Mouse (Mus musculus): ENCODE measurements around the gene L3mbtl3. TPM values are rescaled to one million over a fixed set of nuclear protein-coding genes. Genes with fewer than 3 reads are reported as not detected.

The L3mbtl3 gene
- total and polyA plus RNA-seq, 2 experiments = 1.7 to 4.1 TPM

DNA sequence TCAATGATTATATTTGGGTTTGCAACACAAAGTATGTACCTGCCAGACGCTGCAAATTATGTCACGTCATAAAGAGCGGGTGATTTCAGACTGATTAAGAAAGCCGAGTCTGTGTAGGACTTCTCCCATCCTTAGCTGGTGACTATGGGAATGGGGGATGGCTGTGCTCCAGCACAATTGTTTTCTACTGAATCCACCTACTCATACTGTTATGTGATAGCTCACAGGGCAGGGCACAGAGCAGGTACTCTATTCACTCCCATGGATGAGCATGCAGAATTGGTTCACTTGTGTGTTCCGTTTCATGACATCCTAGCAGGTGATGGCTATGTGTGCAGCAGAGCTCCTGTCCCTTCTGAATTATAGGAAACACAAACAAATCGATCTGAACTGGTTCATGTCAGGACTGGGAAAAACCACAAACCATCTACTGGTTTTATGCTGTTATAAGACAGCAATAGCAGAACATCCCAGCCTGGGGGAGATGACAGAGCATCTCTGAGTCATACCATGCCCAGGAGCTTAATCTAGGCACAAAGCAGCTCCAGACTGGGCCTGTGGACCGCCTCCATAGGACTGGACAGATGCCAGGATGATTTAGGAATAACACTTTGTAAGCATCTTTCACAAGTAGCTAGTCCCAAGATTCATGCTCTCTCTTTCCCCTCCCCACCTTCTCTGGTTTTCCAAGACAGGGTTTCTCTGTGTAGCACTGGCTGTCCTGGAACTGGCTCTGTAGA, 126.2 kb downstream of the L3mbtl3 start:
- Histone ChIP-seq H3K36me3 (ENCODE audit: control insufficient read depth, insufficient read depth, low read length) (no peaks in the 10 kb centered on the region), H3K27me3 (ENCODE audit: control insufficient read depth, insufficient read depth, low read length) (no peaks in the 10 kb centered on the region), H3K4me1 (ENCODE audit: control insufficient read depth, insufficient read depth, low read length) (no peaks in the 10 kb centered on the region), H3K27ac (replicated peaks; ENCODE audit: insufficient read depth, low read depth, low read length) (no peak overlapping the region), H3K4me3 (ENCODE audit: insufficient read depth, low read depth, low read length) (no peak overlapping the region), H3K79me2 (ENCODE audit: control insufficient read depth, insufficient read depth, low read length) (no peaks in the 10 kb centered on the region), H3K9ac (ENCODE audit: low read depth, low read length) (no peak overlapping the region)
- no peak for TF ChIP-seq POLR2A (IDR thresholded peaks at IDR 0.05; ENCODE audit: extremely low read depth, insufficient read depth, low read length)
- DNase-seq (ENCODE audit: extremely low read depth, low read depth, low spot score) = no peak
- 78% methylated on average over 7 of the region's 7 CpGs for WGBS

DNA sequence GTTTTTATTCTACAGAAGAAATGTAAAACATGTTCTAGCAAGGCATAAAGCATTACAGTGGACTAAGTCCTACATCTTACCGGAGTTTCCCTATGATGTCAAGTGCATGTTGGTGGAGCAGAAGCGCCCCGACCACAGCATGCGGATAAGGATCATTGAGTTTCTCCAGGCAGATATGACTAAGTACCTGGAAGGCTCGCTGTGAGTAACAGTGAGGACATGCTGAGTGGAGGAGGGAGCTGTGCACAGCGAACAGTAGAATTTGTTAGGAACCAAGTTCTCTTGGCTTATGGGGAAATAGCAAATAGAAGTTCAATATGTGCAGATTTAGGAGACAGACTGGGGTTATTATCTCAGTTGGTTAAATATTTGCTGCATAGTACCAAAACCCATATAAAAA, 131.3 kb downstream of the L3mbtl3 start:
- DNase-seq (ENCODE audit: extremely low read depth, low read depth, low spot score) = no peak
- Histone ChIP-seq H3K27ac (replicated peaks; ENCODE audit: insufficient read depth, low read depth, low read length) (no peak overlapping the region), H3K27me3 (ENCODE audit: control insufficient read depth, insufficient read depth, low read length) (no peaks in the 10 kb centered on the region), H3K36me3 (ENCODE audit: control insufficient read depth, insufficient read depth, low read length) (no peaks in the 10 kb centered on the region), H3K4me1 (ENCODE audit: control insufficient read depth, insufficient read depth, low read length) (no peaks in the 10 kb centered on the region), H3K9ac (ENCODE audit: low read depth, low read length) (no peak overlapping the region), H3K4me3 (ENCODE audit: insufficient read depth, low read depth, low read length) (no peak overlapping the region), H3K79me2 (ENCODE audit: control insufficient read depth, insufficient read depth, low read length) (no peaks in the 10 kb centered on the region)
- TF ChIP-seq CTCF (IDR thresholded peaks at IDR 0.05; ENCODE audit: low read depth, low read length) = no peak
- no peak for TF ChIP-seq POLR2A (IDR thresholded peaks at IDR 0.05; ENCODE audit: extremely low read depth, insufficient read depth, low read length)
- 94% methylated on average over 6 of the region's 6 CpGs for WGBS

DNA sequence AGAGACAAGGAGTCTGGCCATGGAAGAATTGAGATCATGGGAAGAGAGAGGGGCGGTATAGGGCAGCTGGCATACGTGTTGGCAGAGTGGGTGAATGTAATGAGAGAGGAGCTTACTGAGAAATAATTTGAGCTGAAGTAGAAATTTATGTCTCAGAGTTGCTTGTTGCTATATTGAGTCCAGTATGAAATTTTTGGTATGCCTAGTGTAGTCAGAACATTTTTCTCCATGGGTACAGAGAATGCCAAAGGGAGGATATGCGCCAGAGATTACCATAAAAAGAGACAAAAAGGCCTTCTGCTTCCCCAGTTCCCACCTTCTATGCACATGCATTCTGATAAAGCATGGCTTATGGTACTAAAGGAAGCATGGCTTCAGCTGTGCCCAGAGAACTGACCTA, 132.6 kb downstream of the L3mbtl3 start:
- no peak overlapping the region for H3K4me3 ChIP-seq (ENCODE audit: insufficient read depth, low read depth, low read length)
- no peak overlapping the region for H3K27ac ChIP-seq (replicated peaks; ENCODE audit: insufficient read depth, low read depth, low read length)
- H3K79me2 ChIP-seq (ENCODE audit: control insufficient read depth, insufficient read depth, low read length) = no peaks in the 10 kb centered on the region
- no peaks in the 10 kb centered on the region for H3K4me1 ChIP-seq (ENCODE audit: control insufficient read depth, insufficient read depth, low read length)
- H3K27me3 ChIP-seq (ENCODE audit: control insufficient read depth, insufficient read depth, low read length) = no peaks in the 10 kb centered on the region
- no peaks in the 10 kb centered on the region for H3K36me3 ChIP-seq (ENCODE audit: control insufficient read depth, insufficient read depth, low read length)
- no peak for TF ChIP-seq POLR2A (IDR thresholded peaks at IDR 0.05; ENCODE audit: extremely low read depth, insufficient read depth, low read length)
- TF ChIP-seq CTCF (IDR thresholded peaks at IDR 0.05; ENCODE audit: low read depth, low read length) = no peak
- H3K9ac ChIP-seq (ENCODE audit: low read depth, low read length) = no peak overlapping the region
- 87% methylated on average over 3 of the region's 3 CpGs for WGBS
- DNase-seq (ENCODE audit: extremely low read depth, low read depth, low spot score) = no peak

DNA sequence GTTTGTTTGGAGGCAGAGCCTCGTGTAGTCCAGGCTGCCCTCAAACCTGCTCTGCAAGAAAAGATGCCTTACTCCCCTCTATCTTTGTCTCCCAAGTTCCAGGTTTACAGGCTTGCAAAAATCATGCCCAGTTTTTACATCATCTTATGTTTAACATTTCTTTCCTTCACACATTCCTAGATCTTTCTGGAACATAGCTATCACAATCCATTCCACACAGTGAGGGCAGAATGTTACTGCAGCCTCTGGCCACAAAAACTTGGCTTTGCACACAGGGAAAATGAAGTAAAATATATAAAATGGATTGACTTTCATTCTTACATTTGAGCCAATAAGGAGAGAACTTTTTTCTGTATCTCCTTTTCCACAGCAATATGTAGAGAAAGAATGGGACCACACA, 136.7 kb downstream of the L3mbtl3 start:
- Histone ChIP-seq H3K27me3 (ENCODE audit: control insufficient read depth, insufficient read depth, low read length) (no peaks in the 10 kb centered on the region), H3K9ac (ENCODE audit: low read depth, low read length) (no peak overlapping the region), H3K4me1 (ENCODE audit: control insufficient read depth, insufficient read depth, low read length) (no peaks in the 10 kb centered on the region), H3K27ac (replicated peaks; ENCODE audit: insufficient read depth, low read depth, low read length) (no peak overlapping the region), H3K36me3 (ENCODE audit: control insufficient read depth, insufficient read depth, low read length) (no peaks in the 10 kb centered on the region), H3K79me2 (ENCODE audit: control insufficient read depth, insufficient read depth, low read length) (no peaks in the 10 kb centered on the region), H3K4me3 (ENCODE audit: insufficient read depth, low read depth, low read length) (no peak overlapping the region)
- no peak for DNase-seq (ENCODE audit: extremely low read depth, low read depth, low spot score)
- WGBS = 55% methylated on average over 1 of the region's 1 CpGs
- no peak for TF ChIP-seq POLR2A (IDR thresholded peaks at IDR 0.05; ENCODE audit: extremely low read depth, insufficient read depth, low read length)
- no peak for TF ChIP-seq CTCF (IDR thresholded peaks at IDR 0.05; ENCODE audit: low read depth, low read length)

DNA sequence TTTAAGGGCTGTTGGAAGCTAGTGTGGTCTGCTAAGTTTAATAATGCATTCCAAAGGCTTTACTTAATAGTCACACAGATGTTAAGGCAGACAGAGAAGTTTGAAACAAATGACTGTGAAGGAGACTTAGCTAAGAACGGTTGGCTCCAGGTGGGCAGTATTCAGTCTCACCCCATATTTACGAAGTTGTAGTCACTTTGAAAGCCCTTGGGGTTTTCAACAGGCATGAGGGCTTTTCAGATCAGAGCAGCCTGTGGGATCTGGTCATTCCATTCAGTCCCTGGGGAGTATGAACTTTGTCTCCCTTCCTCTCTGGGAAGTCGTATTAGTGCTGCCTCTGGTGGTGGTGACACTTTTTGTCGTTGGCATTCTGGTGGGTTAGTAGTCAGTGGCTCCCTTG, 137.2 kb downstream of the L3mbtl3 start:
- Histone ChIP-seq H3K4me3 (ENCODE audit: insufficient read depth, low read depth, low read length) (no peak overlapping the region), H3K79me2 (ENCODE audit: control insufficient read depth, insufficient read depth, low read length) (no peaks in the 10 kb centered on the region), H3K27me3 (ENCODE audit: control insufficient read depth, insufficient read depth, low read length) (no peaks in the 10 kb centered on the region), H3K36me3 (ENCODE audit: control insufficient read depth, insufficient read depth, low read length) (no peaks in the 10 kb centered on the region), H3K9ac (ENCODE audit: low read depth, low read length) (no peak overlapping the region), H3K4me1 (ENCODE audit: control insufficient read depth, insufficient read depth, low read length) (no peaks in the 10 kb centered on the region), H3K27ac (replicated peaks; ENCODE audit: insufficient read depth, low read depth, low read length) (no peak overlapping the region)
- DNase-seq (ENCODE audit: extremely low read depth, low read depth, low spot score) = no peak
- WGBS = 52% methylated on average over 4 of the region's 4 CpGs
- no peak for TF ChIP-seq POLR2A (IDR thresholded peaks at IDR 0.05; ENCODE audit: extremely low read depth, insufficient read depth, low read length)
- TF ChIP-seq CTCF (IDR thresholded peaks at IDR 0.05; ENCODE audit: low read depth, low read length) = no peak

DNA sequence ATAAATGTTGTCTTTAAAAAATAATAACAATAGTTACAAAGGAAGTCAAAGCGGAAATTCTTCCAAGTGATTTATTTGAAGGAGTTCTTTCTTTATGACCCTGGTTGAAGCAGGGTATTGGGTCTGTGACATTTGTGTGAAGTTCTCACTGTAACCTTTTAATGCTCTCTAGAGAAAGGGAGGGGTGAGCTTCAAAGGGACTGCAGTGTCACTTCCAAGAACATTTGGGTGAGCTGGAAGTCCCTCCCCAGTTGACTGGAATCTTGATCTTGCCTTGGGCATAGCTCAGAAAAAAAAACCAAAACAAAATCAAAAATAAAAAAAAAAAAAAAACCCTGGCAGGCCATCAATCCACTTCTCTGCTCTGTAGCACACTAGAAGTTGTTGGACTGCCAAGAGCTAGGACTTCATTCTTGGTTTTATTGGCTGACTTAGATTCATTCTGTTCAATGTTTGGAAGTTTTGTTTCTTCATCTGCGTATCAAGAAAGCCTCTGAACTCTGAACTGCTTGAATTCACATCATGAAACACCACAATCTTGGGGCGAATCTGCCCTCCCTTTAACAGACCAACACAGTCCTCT, 143.6 kb downstream of the L3mbtl3 start:
- TF ChIP-seq CTCF (IDR thresholded peaks at IDR 0.05; ENCODE audit: low read depth, low read length) = no peak
- TF ChIP-seq POLR2A (IDR thresholded peaks at IDR 0.05; ENCODE audit: extremely low read depth, insufficient read depth, low read length) = no peak
- H3K36me3 ChIP-seq (ENCODE audit: control insufficient read depth, insufficient read depth, low read length) = no peaks in the 10 kb centered on the region
- H3K4me3 ChIP-seq (ENCODE audit: insufficient read depth, low read depth, low read length) = no peak overlapping the region
- no peak overlapping the region for H3K27ac ChIP-seq (replicated peaks; ENCODE audit: insufficient read depth, low read depth, low read length)
- no peak for DNase-seq (ENCODE audit: extremely low read depth, low read depth, low spot score)
- H3K4me1 ChIP-seq (ENCODE audit: control insufficient read depth, insufficient read depth, low read length) = no peaks in the 10 kb centered on the region
- H3K9ac ChIP-seq (ENCODE audit: low read depth, low read length) = no peak overlapping the region
- H3K79me2 ChIP-seq (ENCODE audit: control insufficient read depth, insufficient read depth, low read length) = no peaks in the 10 kb centered on the region
- WGBS = 78% methylated on average over 3 of the region's 3 CpGs
- H3K27me3 ChIP-seq (ENCODE audit: control insufficient read depth, insufficient read depth, low read length) = no peaks in the 10 kb centered on the region

All from liver, adult 2 months (tissue).